Mouse (Mus musculus) hindbrain, embryonic 10.5 days (tissue): ENCODE data around the gene Hs6st1. TPM values are rescaled to one million over a fixed set of nuclear protein-coding genes. Genes with fewer than 3 reads are reported as not detected.

Experiments
- DNase-seq: peaks from one replicate; pipeline ENCODE4 v3.0.0-alpha.2; 2017; ENCODE audit warnings: low spot score
- H3K27ac ChIP-seq: fragments of 300-500 bp; sonication (generic); 2 replicates; pipeline ENCODE4 v1.5.1; 2016; ENCODE audit warnings: mild to moderate bottlenecking, moderate library complexity
- H3K27me3 ChIP-seq: fragments of 300-500 bp; sonication (generic); 2 replicates; pipeline ENCODE4 v1.6.1; 2016; ENCODE audit warnings: mild to moderate bottlenecking; ENCODE audit not compliant: poor library complexity, insufficient read depth, severe bottlenecking
- H3K36me3 ChIP-seq: fragments of 300-500 bp; sonication (generic); 2 replicates; pipeline ENCODE4 v1.6.1; 2016; ENCODE audit warnings: mild to moderate bottlenecking, moderate library complexity
- H3K4me1 ChIP-seq: fragments of 300-500 bp; sonication (generic); replicated peaks from 2 replicates; pipeline ENCODE4 v1.6.1; 2016; ENCODE audit warnings: mild to moderate bottlenecking
- H3K4me3 ChIP-seq: fragments of 300-500 bp; sonication (generic); 2 replicates; pipeline ENCODE4 v1.5.1; 2016; ENCODE audit warnings: mild to moderate bottlenecking, moderate library complexity
- H3K9me3 ChIP-seq: fragments of 300-500 bp; sonication (generic); 2 replicates; pipeline ENCODE4 v1.6.1; 2016; ENCODE audit warnings: mild to moderate bottlenecking, moderate library complexity
- WGBS: fragments of 180-500 bp; shearing (Covaris S2); methylation state at CpG from one replicate; pipeline ENCODE4 v1.1.7; 2016; 5-methylcytosine and 5-hydroxymethylcytosine counted together
- polyA plus RNA-seq: library from polyadenylated mRNA; unstranded; fragments of >200 nt; fragmentation: Nextera tagmentation; extraction: Ambion mirVana; gene quantifications from 2 replicates; pipeline ENCODE4 v1.2.1, GENCODE M21; 2016

The Hs6st1 gene
- polyA plus RNA-seq, 1 experiment from 2014 or later, result 6.2 TPM

DNA sequence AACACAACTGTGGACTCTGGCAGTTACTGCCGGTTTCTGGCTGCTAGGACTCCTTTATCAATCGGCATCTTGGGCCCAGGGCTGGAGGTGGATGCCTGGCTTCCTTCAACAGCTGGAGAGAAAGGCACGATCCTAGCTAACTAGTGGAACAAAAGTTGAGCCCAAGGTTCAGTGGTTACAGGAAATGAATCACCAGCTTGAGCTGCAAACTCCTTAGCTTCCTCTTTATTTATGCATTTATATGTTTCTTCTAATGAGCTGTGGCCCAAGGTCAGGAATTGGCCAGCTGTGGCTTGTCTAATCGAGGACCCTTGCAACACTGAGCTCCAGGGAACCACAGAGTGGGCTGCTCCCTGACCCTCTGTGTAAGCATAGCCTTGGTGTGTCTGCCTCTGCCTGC lies 60.9 kb downstream of the Hs6st1 start:
- H3K9me3 ChIP-seq, result peaks cover 5% of the 10 kb centered on the region; the same call in 1 of the 2 replicates
- peaks cover 8% of the 10 kb centered on the region; the same call in 1 of the 2 replicates for H3K4me1 ChIP-seq
- no peak overlapping the region for H3K27ac ChIP-seq
- no peaks in the 10 kb centered on the region for H3K27me3 ChIP-seq
- whole genome bisulfite sequencing, result 73% methylated on average over 4 of the region's 4 CpGs
- no peak for DNase-seq
- no peak overlapping the region for H3K4me3 ChIP-seq
- H3K36me3 ChIP-seq, result no peaks in the 10 kb centered on the region

DNA sequence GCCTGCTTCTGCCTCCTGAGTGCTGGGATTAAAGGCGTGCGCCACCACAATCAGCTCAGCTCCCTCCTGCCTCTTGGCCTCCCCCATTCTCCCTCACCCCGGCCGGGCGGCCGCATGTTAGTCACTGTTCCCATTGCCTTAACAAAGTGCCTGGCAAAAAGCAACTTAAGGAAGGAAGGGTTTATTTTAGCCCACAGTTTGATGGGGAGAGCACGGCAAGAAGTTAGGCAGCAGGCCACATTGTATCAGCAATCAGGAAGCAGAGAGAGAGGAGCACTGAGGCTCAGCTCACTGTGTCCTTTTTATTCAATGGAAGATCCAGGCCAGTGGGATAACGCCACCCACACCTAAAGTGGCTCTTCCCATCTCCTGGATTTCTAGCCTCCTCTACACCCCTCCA lies 61.7 kb downstream of the Hs6st1 start:
- Histone ChIP-seq H3K27me3 (no peaks in the 10 kb centered on the region), H3K4me1 (peaks cover 8% of the 10 kb centered on the region; the same call in 1 of the 2 replicates), H3K9me3 (no peaks in the 10 kb centered on the region), H3K4me3 (no peak overlapping the region), H3K36me3 (no peaks in the 10 kb centered on the region), H3K27ac (no peak overlapping the region)
- WGBS, result 94% methylated on average over 8 of the region's 8 CpGs
- DNase-seq, result no peak

DNA sequence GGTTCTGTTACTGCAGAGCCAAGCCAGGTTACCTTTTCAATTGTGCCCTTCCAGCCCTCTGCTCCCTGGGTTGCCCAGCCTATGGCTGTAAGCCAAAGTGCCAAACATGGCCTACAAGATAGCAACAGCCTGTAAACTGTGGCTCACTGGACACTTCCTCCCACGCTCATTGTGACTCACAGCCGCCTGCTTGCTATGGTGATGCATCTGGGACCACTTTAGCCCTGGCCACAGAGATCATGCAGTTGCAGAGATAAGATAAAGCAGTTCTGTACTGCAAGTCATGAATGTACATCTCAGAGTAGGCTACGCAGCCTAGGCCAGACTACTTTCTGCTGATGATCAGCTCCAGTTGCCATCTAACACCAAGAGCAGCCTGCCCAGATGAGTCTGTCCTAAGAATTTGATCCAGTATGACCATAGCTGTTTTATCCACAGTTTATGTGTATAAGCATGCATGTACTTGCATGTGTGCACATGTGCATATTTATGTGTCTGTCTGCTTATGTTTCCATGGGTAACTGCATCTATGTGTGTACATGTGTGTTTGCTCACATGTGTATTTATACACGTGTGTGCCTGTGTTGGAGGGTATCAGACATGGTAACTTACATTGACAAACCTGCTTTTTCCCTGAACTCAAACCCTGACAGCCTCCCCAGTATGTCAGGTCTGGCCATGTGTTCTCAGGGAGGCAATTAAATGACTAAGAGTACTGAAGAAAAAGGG lies 62.3 kb downstream of the Hs6st1 start:
- DNase-seq, result no peak
- H3K9me3 ChIP-seq, result no peaks in the 10 kb centered on the region
- H3K4me3 ChIP-seq, result no peak overlapping the region
- peaks cover 8% of the 10 kb centered on the region; the same call in 1 of the 2 replicates for H3K4me1 ChIP-seq
- H3K27me3 ChIP-seq, result no peaks in the 10 kb centered on the region
- WGBS, result 84% methylated on average over 4 of the region's 4 CpGs
- H3K36me3 ChIP-seq, result no peaks in the 10 kb centered on the region
- no peak overlapping the region for H3K27ac ChIP-seq

DNA sequence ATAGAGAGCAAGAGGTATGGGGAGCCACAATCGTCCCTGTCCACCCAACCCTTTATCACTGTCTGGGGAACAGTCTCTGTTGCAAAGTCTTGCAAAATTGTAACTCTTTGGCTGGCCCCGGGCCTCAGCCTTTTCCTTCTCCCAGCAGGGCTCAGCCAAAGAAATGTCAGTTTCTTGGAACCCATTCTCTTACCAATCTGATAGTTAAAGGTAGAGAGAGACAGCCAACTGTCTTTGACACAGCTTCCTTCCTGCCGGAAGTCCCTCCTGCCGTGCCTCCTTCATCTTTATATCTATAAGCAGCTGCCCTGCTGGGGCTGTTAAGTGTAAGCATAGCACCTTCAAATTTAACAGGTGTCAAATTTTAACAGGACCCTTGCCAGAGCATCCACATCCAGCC lies 63.0 kb downstream of the Hs6st1 start:
- no peaks in the 10 kb centered on the region for H3K36me3 ChIP-seq
- no peaks in the 10 kb centered on the region for H3K27me3 ChIP-seq
- no peak overlapping the region for H3K4me3 ChIP-seq
- peaks cover 8% of the 10 kb centered on the region; the same call in 1 of the 2 replicates for H3K4me1 ChIP-seq
- WGBS, result 62% methylated on average over 4 of the region's 4 CpGs
- DNase-seq, result no peak
- no peak overlapping the region for H3K27ac ChIP-seq
- no peaks in the 10 kb centered on the region for H3K9me3 ChIP-seq

DNA sequence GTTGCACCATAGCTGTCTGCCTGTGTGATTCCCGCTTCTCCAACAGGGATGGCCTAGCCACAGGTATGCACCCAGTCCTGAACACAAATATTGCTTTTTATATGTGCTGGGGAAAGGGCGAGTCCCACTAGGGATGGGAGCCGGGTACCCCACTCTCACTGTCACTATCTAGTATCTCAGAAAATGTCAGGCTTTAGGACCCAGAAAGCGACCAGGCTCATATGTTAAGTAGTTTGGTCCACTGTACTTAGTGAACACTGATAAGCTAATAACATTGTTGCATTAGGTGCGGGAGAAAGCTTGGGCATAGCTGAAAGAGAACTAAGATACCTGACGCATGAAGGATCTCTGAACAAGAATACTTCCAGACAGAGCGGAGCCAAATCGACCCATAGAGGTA lies 63.6 kb downstream of the Hs6st1 start:
- DNase-seq, result no peak
- no peaks in the 10 kb centered on the region for H3K9me3 ChIP-seq
- WGBS, result 79% methylated on average over 8 of the region's 8 CpGs

DNA sequence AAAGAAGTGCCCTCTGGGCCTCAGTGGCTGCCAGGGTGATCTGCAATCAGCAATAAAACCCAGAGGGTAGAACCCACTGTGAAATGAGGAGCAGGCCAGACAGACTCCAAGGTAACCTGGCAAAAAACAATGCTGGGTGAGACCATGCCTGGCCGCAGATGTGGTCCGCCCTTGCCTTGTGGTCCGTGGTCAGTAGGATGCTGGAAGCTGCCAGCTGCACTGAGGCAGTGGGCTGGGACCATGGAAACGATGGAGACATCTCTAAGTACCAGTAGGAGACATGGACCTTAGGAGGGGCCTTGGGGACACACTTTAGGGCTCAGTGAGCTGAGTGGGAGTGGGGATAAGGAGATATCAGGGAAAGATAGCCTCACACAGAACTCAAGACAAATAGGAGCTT lies 64.0 kb downstream of the Hs6st1 start:
- H3K27me3 ChIP-seq, result no peaks in the 10 kb centered on the region
- no peak for DNase-seq
- peaks cover 8% of the 10 kb centered on the region; the same call in 1 of the 2 replicates for H3K4me1 ChIP-seq
- 74% methylated on average over 4 of the region's 4 CpGs for WGBS
- H3K27ac ChIP-seq, result no peak overlapping the region
- no peaks in the 10 kb centered on the region for H3K36me3 ChIP-seq
- H3K9me3 ChIP-seq, result no peaks in the 10 kb centered on the region
- H3K4me3 ChIP-seq, result no peak overlapping the region

More for the DNA sequence above, 63.6 kb downstream of the Hs6st1 start:
- Histone ChIP-seq H3K4me3 (no peak overlapping the region), H3K4me1 (peaks cover 8% of the 10 kb centered on the region; the same call in 1 of the 2 replicates), H3K36me3 (no peaks in the 10 kb centered on the region), H3K27me3 (no peaks in the 10 kb centered on the region), H3K27ac (no peak overlapping the region)

DNA sequence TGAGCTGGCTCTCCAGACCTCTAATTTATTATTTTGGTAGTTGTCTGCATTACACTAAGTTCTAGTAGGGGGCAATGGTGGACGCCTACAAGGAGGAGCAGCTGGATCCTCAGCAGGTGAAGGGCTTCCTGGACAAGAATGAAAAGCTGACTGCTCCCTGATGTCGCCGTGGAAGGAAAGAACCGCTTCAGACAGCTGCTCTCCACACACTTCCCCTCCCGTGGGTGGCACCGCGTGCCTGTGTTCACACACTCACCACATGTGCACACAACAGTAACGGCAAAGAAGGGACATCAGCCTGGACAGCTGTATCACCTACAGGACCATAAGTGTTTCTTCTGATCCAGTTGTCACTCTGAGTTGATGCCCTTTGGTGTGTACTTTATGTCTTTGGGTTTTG lies 64.8 kb downstream of the Hs6st1 start:
- Histone ChIP-seq H3K9me3 (no peaks in the 10 kb centered on the region), H3K27me3 (no peaks in the 10 kb centered on the region), H3K36me3 (no peaks in the 10 kb centered on the region), H3K4me3 (no peak overlapping the region), H3K27ac (no peak overlapping the region), H3K4me1 (peaks cover 8% of the 10 kb centered on the region; the same call in 1 of the 2 replicates)
- DNase-seq, result no peak
- WGBS, result 82% methylated on average over 8 of the region's 8 CpGs

DNA sequence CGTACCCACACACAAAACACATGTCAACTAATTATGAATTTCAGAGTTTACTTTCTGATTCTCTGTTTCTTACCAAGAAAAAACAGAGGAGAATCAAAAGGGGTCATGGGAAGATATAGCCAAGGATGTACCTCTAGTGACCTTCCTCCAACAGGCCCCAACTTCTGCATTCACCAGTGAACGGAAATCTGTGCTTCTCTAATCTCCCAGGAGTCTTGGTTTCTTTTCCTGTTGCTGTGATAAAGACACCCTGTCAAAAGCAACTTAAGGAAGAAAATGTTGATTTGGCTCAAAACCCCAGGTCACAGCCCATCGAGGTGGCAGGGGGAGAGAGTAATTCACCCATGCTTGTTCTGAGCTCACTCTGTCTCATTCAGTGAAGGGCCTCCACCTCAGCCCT lies 65.4 kb downstream of the Hs6st1 start:
- H3K9me3 ChIP-seq, result no peaks in the 10 kb centered on the region
- H3K27me3 ChIP-seq, result no peaks in the 10 kb centered on the region
- peaks cover 8% of the 10 kb centered on the region; the same call in 1 of the 2 replicates for H3K4me1 ChIP-seq
- no peak for DNase-seq
- no peaks in the 10 kb centered on the region for H3K36me3 ChIP-seq
- no peak overlapping the region for H3K27ac ChIP-seq
- 82% methylated on average over 3 of the region's 3 CpGs for WGBS
- H3K4me3 ChIP-seq, result no peak overlapping the region

DNA sequence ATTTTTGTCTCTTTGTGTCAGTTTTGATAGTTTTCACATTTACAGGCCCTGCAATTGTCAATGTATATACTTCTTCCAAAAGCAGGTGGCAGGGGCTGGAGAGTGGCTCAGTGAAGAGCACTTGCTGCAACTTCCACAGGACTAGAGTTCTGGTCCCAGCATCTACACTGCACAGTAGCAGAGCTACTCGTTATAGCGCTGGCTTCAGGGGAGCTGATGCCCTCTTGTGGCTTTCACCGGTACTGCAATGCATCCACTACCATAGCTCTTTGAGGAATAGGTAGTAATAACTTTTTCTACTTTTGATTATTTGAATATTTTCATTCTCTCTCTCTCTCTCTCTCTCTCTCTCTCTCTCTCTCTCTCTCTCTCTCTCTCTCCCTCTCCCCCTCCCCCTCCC lies 66.4 kb downstream of the Hs6st1 start:
- WGBS, result 2% methylated on average over 3 of the region's 3 CpGs
- peak; percentile 75 for DNase-seq
- no peaks in the 10 kb centered on the region for H3K27me3 ChIP-seq
- no peak overlapping the region for H3K4me3 ChIP-seq
- H3K27ac ChIP-seq, result no peak overlapping the region
- H3K36me3 ChIP-seq, result no peaks in the 10 kb centered on the region
- no peaks in the 10 kb centered on the region for H3K9me3 ChIP-seq
- peaks cover 4% of the 10 kb centered on the region; the same call in 1 of the 2 replicates for H3K4me1 ChIP-seq

DNA sequence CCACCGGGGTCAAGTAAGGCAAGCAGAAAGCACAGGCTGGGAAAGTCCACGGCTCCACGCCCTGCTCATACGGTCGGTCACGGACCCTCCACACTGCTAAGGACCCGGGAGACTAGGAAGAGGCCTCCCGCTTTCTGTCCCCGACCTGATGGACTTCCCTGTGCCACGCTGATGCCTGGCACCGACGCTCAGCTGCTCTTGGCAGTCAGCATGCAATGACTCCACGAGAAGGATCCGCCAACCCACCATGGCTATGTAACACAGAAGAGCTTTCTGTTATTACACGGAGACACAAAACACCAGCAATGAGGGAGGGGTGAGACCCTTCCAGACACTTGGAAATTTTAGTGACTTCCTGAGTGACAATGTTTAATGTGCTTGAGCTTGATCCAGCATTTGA lies 72.1 kb downstream of the Hs6st1 start:
- Histone ChIP-seq H3K4me1 (no peaks in the 10 kb centered on the region), H3K36me3 (peaks cover 53% of the 10 kb centered on the region), H3K9me3 (no peaks in the 10 kb centered on the region), H3K27me3 (no peaks in the 10 kb centered on the region), H3K4me3 (no peak overlapping the region), H3K27ac (no peak overlapping the region)
- 97% methylated on average over 15 of the region's 15 CpGs for WGBS
- DNase-seq, result no peak

DNA sequence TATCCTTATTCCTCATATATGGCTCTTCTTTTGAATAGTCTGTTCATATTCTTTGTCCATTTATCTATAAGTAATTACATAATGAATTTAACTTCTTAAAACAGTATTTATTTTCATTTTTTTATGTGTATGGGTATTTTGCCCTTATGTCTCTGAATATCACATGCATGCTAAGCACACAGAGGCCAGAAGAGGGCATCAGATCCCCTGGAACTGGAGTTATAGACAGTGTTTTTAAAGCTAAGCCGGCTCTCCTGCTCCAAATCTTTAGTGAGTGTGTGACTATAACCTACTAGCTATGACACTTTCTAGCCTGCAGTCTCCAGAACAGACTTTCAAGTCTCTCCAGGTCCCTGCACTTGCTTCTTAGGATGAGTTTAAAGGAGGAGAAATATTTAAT lies 76.8 kb downstream of the Hs6st1 start:
- Histone ChIP-seq H3K27me3 (no peaks in the 10 kb centered on the region), H3K4me1 (no peaks in the 10 kb centered on the region), H3K36me3 (peaks cover 100% of the 10 kb centered on the region), H3K4me3 (no peak overlapping the region), H3K27ac (no peak overlapping the region), H3K9me3 (no peaks in the 10 kb centered on the region)
- DNase-seq, result no peak
- WGBS, result 46% methylated on average over 1 of the region's 1 CpGs

DNA sequence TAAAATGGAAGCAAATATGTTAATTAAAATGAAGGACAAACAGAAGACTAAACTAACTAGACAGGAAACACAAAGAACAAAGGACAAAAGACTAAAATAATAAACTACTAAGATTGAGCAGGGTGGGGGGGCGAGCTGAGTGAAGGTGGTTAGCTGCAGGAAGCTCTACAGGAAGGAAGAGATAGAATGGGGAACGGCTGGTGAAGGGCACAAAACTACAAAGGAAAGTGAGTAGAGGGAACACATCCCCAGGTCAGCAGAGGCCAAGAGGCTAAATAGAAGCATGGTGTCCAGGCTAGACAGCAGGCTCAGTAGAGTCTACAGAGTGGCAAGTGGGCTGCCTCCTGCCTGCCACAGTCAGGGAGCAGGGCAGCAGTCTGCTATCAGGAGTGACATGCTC lies 80.6 kb downstream of the Hs6st1 start:
- no peaks in the 10 kb centered on the region for H3K9me3 ChIP-seq
- H3K4me1 ChIP-seq, result no peaks in the 10 kb centered on the region
- H3K27ac ChIP-seq, result no peak overlapping the region
- H3K4me3 ChIP-seq, result no peak overlapping the region
- H3K27me3 ChIP-seq, result no peaks in the 10 kb centered on the region
- no peak for DNase-seq
- 71% methylated on average over 2 of the region's 2 CpGs for WGBS
- H3K36me3 ChIP-seq, result peaks cover 100% of the 10 kb centered on the region

DNA sequence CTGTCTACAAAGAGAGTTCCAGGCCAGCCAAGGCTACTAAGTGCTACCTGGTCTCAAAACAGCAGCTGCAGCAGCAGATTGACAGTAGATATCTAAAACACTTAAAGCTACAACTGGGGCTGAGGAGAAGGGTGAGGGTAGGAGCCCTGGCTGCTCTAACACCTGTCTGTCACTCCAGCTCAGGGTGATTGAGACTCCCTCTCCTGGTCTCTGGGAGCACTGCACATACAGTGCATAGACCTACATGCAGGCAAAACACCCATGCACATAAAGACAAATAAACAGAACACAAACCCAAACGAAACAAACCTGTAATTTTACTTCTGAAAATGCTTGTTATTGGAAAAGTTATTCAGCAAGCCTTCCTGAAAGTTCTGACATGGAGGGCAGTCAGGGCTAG lies 81.2 kb downstream of the Hs6st1 start:
- DNase-seq, result peak; percentile 22
- H3K9me3 ChIP-seq, result no peaks in the 10 kb centered on the region
- no peak overlapping the region for H3K27ac ChIP-seq
- no peaks in the 10 kb centered on the region for H3K27me3 ChIP-seq
- no peak overlapping the region for H3K4me3 ChIP-seq
- peaks cover 100% of the 10 kb centered on the region for H3K36me3 ChIP-seq
- H3K4me1 ChIP-seq, result no peaks in the 10 kb centered on the region
- 83% methylated on average over 1 of the region's 1 CpGs for WGBS
